Mouse (Mus musculus): ENCODE data around the gene Il4i1. TPM values are rescaled to one million over a fixed set of nuclear protein-coding genes. Genes with fewer than 3 reads are reported as not detected.

The Il4i1 gene
- polyA plus RNA-seq, 1 experiment: 1.2 TPM

DNA sequence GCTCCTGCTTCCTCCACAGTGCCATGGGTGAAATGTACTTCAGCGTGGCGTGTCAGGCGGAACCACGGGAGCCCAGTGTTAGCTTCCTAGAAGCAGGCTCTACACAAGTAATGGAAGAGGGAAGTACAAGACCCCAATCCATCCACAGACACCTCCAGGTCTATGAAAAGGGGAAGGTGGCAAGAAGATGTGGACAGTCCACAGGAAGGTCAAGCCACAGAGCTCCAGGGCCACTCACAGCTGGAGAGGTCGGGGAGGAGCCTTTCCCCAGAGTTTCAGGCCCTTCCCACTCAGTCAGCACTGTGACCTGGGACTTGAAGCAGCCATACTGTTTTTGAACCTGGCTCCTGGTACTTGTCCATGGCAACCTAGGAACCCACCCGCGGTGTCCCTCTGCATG is 70.8 kb downstream of the Il4i1 start:
- TF ChIP-seq POLR2A (IDR thresholded peaks at IDR 0.05; ENCODE audit: borderline replicate concordance, low read depth, low read length): no peak
- TF ChIP-seq CTCF (IDR thresholded peaks at IDR 0.05; ENCODE audit: low read depth, low read length): no peak
- Histone ChIP-seq H3K27ac (ENCODE audit: insufficient read depth, low read depth, low read length) (peak overlapping the region; percentile 6; the same call in 1 of the 2 replicates), H3K4me3 (ENCODE audit: insufficient read depth, low read length) (no peak overlapping the region), H3K4me1 (ENCODE audit: control insufficient read depth, insufficient read depth, low read length) (peaks cover 24% of the 10 kb centered on the region)

DNA sequence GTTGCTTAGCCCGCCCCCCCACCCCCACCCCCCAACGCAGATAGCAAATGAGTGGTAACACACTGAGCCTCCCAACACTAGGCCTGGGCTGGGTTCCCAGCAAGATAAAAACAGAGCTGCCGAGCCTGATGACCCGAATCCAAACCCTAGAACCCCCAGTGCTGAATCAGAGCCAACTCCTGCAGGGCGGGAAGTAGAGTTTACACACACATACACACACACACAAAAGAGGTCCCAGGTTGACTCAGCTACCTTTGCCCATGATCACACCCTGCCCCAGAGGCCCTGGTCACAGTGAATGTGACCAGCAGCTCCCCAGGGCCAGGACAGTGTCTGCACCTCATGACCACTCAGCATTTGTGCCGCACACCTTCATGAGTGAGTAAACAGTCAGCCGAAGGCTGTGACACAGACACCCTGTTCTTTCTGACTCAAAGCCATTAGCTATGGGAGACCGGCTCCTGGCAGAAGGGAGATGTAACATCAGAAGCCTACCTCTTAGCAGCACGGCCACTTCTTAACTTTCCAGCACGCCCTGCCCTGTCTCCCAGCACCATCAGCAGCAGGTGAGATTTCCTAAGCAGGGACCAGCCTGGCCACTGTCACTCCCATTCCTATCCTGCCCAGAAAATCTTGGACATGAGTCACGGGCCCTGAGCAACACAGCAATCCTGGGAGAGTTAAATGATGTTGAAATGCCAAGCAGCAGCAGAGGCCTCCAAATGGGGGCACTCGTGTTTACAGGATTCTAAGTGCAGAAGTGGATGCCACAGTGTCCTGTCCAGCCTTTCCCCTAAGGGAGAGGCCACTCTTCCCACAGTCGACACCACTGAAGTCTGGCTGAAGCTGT is 72.3 kb downstream of the Il4i1 start:
- H3K4me1 ChIP-seq (ENCODE audit: control insufficient read depth, insufficient read depth, low read length): peaks cover 26% of the 10 kb centered on the region
- no peak overlapping the region for H3K27ac ChIP-seq (ENCODE audit: insufficient read depth, low read depth, low read length)
- no peak for TF ChIP-seq CTCF (IDR thresholded peaks at IDR 0.05; ENCODE audit: low read depth, low read length)

DNA sequence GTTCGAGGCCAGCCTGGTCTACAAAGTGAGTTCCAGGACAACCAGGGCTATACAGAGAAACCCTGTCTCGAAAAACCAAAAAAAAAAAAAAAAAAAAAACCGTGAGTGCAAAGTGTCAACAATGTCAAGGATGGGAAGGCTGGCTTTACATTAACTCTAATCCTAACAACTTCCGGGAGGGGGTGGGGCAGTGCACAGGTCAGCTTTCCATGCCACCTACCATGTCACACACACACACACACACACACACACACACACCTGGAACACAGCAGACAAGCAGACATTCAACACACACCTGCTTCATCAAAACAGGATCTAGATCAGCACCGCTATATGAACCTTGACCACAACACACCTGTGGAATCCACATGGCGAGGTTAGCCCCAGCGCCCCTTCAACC is 74.0 kb downstream of the Il4i1 start:
- H3K4me3 ChIP-seq (ENCODE audit: insufficient read depth, low read length): no peak overlapping the region
- peaks cover 27% of the 10 kb centered on the region for H3K4me1 ChIP-seq (ENCODE audit: control insufficient read depth, insufficient read depth, low read length)
- TF ChIP-seq POLR2A (IDR thresholded peaks at IDR 0.05; ENCODE audit: borderline replicate concordance, low read depth, low read length) (no peak), CTCF (IDR thresholded peaks at IDR 0.05; ENCODE audit: low read depth, low read length) (no peak)
- no peak overlapping the region for H3K27ac ChIP-seq (ENCODE audit: insufficient read depth, low read depth, low read length)

More for the DNA sequence above, 72.3 kb downstream of the Il4i1 start:
- no peak overlapping the region for H3K4me3 ChIP-seq (ENCODE audit: insufficient read depth, low read length)

Other genes with a start within 250 kb of the Il4i1 start
- gene Napsa, start 244.0 kb upstream of the Il4i1 start, polyA plus RNA-seq (2012; ENCODE audit: insufficient read depth, insufficient read length, missing spikeins): 218 and 224 TPM in 2 replicates
- 0.36 and 1.6 TPM in 2 replicates for gene Kcnc3, start 225.7 kb upstream of the Il4i1 start, polyA plus RNA-seq (2012; ENCODE audit: insufficient read depth, insufficient read length, missing spikeins)
- not detected in 2 replicates for gene Myh14, start 145.5 kb upstream of the Il4i1 start, polyA plus RNA-seq (2012; ENCODE audit: insufficient read depth, insufficient read length, missing spikeins)
- not detected in 2 replicates for gene Izumo2, start 107.6 kb upstream of the Il4i1 start, polyA plus RNA-seq (2012; ENCODE audit: insufficient read depth, insufficient read length, missing spikeins)
- 39.8 and 42.0 TPM in 2 replicates for gene Vrk3, start 68.0 kb upstream of the Il4i1 start, polyA plus RNA-seq (2012; ENCODE audit: insufficient read depth, insufficient read length, missing spikeins)
- 0.71 and 0.81 TPM in 2 replicates for gene Zfp473, start 65.3 kb upstream of the Il4i1 start, polyA plus RNA-seq (2012; ENCODE audit: insufficient read depth, insufficient read length, missing spikeins)
- 30.8 and 36.7 TPM in 2 replicates for gene Nup62, start 299 bp upstream of the Il4i1 start, polyA plus RNA-seq (2012; ENCODE audit: insufficient read depth, insufficient read length, missing spikeins)
- 28.4 and 32.8 TPM in 2 replicates for gene Atf5, start 271 bp downstream of the Il4i1 start, polyA plus RNA-seq (2012; ENCODE audit: insufficient read depth, insufficient read length, missing spikeins)
- gene Akt1s1, start 32.6 kb downstream of the Il4i1 start, polyA plus RNA-seq (2012; ENCODE audit: insufficient read depth, insufficient read length, missing spikeins): 36.9 and 45.3 TPM in 2 replicates
- 69.5 and 76.1 TPM in 2 replicates for gene Tbc1d17, start 32.7 kb downstream of the Il4i1 start, polyA plus RNA-seq (2012; ENCODE audit: insufficient read depth, insufficient read length, missing spikeins)
- gene Pnkp, start 40.8 kb downstream of the Il4i1 start, polyA plus RNA-seq (2012; ENCODE audit: insufficient read depth, insufficient read length, missing spikeins): 31.2 and 48.7 TPM in 2 replicates
- 90.1 and 105 TPM in 2 replicates for gene Ptov1, start 53.4 kb downstream of the Il4i1 start, polyA plus RNA-seq (2012; ENCODE audit: insufficient read depth, insufficient read length, missing spikeins)
- 32.3 and 33.4 TPM in 2 replicates for gene Med25, start 76.3 kb downstream of the Il4i1 start, polyA plus RNA-seq (2012; ENCODE audit: insufficient read depth, insufficient read length, missing spikeins)
- gene Fuz, start 79.7 kb downstream of the Il4i1 start, polyA plus RNA-seq (2012; ENCODE audit: insufficient read depth, insufficient read length, missing spikeins): 11.3 and 14.1 TPM in 2 replicates
- 42.3 and 56.7 TPM in 2 replicates for gene Ap2a1, start 113.1 kb downstream of the Il4i1 start, polyA plus RNA-seq (2012; ENCODE audit: insufficient read depth, insufficient read length, missing spikeins)
- not detected in 2 replicates for gene Tsks, start 126.8 kb downstream of the Il4i1 start, polyA plus RNA-seq (2012; ENCODE audit: insufficient read depth, insufficient read length, missing spikeins)
- gene Cpt1c, start 158.5 kb downstream of the Il4i1 start, polyA plus RNA-seq (2012; ENCODE audit: insufficient read depth, insufficient read length, missing spikeins): 0.99 and 2.3 TPM in 2 replicates
- gene Prmt1, start 170.2 kb downstream of the Il4i1 start, polyA plus RNA-seq (2012; ENCODE audit: insufficient read depth, insufficient read length, missing spikeins): 54.4 and 61.6 TPM in 2 replicates
- gene Irf3, start 181.3 kb downstream of the Il4i1 start, polyA plus RNA-seq (2012; ENCODE audit: insufficient read depth, insufficient read length, missing spikeins): 91.0 and 94.7 TPM in 2 replicates
- 15.3 and 16.0 TPM in 2 replicates for gene Bcl2l12, start 182.3 kb downstream of the Il4i1 start, polyA plus RNA-seq (2012; ENCODE audit: insufficient read depth, insufficient read length, missing spikeins)
- gene Scaf1, start 200.0 kb downstream of the Il4i1 start, polyA plus RNA-seq (2012; ENCODE audit: insufficient read depth, insufficient read length, missing spikeins): 44.3 and 47.3 TPM in 2 replicates
- 119 and 123 TPM in 2 replicates for gene Rras, start 201.6 kb downstream of the Il4i1 start, polyA plus RNA-seq (2012; ENCODE audit: insufficient read depth, insufficient read length, missing spikeins)
- gene Prr12, start 236.5 kb downstream of the Il4i1 start, polyA plus RNA-seq (2012; ENCODE audit: insufficient read depth, insufficient read length, missing spikeins): 19.3 and 22.5 TPM in 2 replicates
- 68.2 and 68.9 TPM in 2 replicates for gene Nosip, start 246.0 kb downstream of the Il4i1 start, polyA plus RNA-seq (2012; ENCODE audit: insufficient read depth, insufficient read length, missing spikeins)
- gene Prrg2, start 246.3 kb downstream of the Il4i1 start, polyA plus RNA-seq (2012; ENCODE audit: insufficient read depth, insufficient read length, missing spikeins): 22.9 and 23.6 TPM in 2 replicates